Mouse (Mus musculus): ENCODE measurements around the gene Cep112. TPM values are rescaled to one million over a fixed set of nuclear protein-coding genes. Genes with fewer than 3 reads are reported as not detected.

Cep112 gene
- polyA plus RNA-seq, 1 experiment = 2.5 TPM

DNA sequence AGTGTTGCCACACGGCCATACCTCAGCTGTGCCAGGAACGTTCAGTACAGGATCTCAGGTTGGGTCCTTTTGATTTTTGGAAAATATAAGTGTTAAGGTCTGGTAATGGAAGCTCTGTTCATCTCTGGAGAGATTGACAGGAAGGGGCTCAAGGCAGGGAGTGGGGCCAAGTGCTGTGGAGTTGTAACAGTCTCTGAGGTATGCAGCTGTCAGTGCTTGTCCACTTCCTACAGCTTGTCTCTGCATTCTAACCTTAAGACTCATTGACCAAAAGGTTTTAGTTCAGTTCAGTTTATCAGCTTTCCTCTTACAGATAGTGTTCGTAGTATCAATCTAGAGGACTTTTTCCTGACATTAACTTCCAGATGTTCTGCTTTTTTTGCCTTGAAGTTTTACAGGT lies 384.6 kb downstream of the Cep112 start:
- Histone ChIP-seq H3K4me3 (ENCODE audit: insufficient read depth, low read length) (no peak overlapping the region), H3K4me1 (ENCODE audit: control insufficient read depth, insufficient read depth, low read length) (no peaks in the 10 kb centered on the region), H3K27ac (ENCODE audit: insufficient read depth, low read length) (no peak overlapping the region)
- TF ChIP-seq CTCF (IDR thresholded peaks at IDR 0.05; ENCODE audit: extremely low read depth, insufficient read depth, low read length) (no peak), POLR2A (IDR thresholded peaks at IDR 0.05; ENCODE audit: extremely low read depth, insufficient read depth, low read length) (no peak)

DNA sequence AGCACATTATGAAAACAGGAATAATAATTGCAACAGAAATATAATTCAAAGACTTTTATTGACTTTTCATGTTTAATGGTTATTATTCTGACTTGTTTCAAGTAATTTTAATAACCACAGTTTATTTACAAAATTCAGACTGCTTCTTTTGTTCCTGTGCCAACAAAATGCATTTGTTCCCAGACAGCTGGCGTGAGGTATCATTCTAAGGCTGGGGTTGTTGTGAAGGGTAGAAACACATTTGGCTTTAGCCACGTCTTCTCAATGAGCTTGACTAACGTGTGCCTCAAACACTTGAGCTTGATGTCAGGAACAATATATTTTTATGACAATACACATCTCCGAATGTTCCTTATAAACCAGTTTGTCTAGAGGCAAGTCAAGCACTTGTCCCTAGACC lies 396.8 kb downstream of the Cep112 start:
- H3K4me3 ChIP-seq (ENCODE audit: insufficient read depth, low read length) = no peak overlapping the region
- H3K27ac ChIP-seq (ENCODE audit: insufficient read depth, low read length) = 0 out of 2 replicates have a peak overlapping the region, but pooled peaks have one; percentile 45
- H3K4me1 ChIP-seq (ENCODE audit: control insufficient read depth, insufficient read depth, low read length) = no peaks in the 10 kb centered on the region
- TF ChIP-seq CTCF (IDR thresholded peaks at IDR 0.05; ENCODE audit: extremely low read depth, insufficient read depth, low read length) (no peak), POLR2A (IDR thresholded peaks at IDR 0.05; ENCODE audit: extremely low read depth, insufficient read depth, low read length) (no peak)

DNA sequence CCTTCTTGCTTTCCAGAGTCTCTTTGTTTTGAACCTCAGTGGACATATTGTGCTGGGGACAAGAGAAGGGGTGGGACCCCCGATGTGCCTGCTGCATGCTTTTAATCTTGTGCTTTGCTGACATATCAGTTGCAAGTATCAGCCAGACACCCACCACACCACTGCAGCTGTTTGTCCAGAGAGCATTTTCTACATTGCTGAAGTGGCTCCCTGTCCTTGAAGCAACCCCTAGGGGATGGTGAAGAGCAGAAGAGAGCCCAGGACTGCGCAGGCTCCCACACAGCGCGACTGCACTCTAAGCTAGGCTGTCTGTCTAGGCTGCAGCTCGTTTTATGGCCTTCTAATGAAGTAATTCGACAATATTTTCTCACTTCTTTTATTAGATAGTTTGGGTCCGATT lies 397.3 kb downstream of the Cep112 start:
- TF ChIP-seq POLR2A (IDR thresholded peaks at IDR 0.05; ENCODE audit: extremely low read depth, insufficient read depth, low read length) (no peak), CTCF (IDR thresholded peaks at IDR 0.05; ENCODE audit: extremely low read depth, insufficient read depth, low read length) (no peak)
- no peak overlapping the region for H3K4me3 ChIP-seq (ENCODE audit: insufficient read depth, low read length)
- no peaks in the 10 kb centered on the region for H3K4me1 ChIP-seq (ENCODE audit: control insufficient read depth, insufficient read depth, low read length)
- 0 out of 2 replicates have a peak overlapping the region, but pooled peaks have one; percentile 45 for H3K27ac ChIP-seq (ENCODE audit: insufficient read depth, low read length)

DNA sequence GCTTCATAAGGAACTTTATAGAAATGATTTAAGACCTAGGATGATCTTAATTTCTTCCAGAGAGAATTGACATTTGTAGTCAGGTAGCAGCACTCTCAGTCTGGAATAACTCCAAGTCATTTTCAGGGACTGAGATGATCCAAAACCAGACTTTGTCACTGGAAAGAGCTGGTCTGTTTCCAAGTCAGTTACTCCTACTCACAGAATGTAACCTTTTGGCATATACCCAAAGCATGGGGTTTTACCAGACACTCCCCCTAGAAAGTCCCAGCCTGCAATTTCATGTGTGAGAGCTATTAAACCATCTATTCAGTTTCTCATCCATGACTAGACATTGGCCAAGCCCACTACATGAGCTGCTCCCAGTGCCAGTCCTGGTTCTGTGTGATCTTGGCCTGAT lies 402.3 kb downstream of the Cep112 start:
- H3K27ac ChIP-seq (ENCODE audit: insufficient read depth, low read length) = no peak overlapping the region
- no peaks in the 10 kb centered on the region for H3K4me1 ChIP-seq (ENCODE audit: control insufficient read depth, insufficient read depth, low read length)
- TF ChIP-seq CTCF (IDR thresholded peaks at IDR 0.05; ENCODE audit: extremely low read depth, insufficient read depth, low read length) = no peak
- no peak for TF ChIP-seq POLR2A (IDR thresholded peaks at IDR 0.05; ENCODE audit: extremely low read depth, insufficient read depth, low read length)
- H3K4me3 ChIP-seq (ENCODE audit: insufficient read depth, low read length) = no peak overlapping the region

DNA sequence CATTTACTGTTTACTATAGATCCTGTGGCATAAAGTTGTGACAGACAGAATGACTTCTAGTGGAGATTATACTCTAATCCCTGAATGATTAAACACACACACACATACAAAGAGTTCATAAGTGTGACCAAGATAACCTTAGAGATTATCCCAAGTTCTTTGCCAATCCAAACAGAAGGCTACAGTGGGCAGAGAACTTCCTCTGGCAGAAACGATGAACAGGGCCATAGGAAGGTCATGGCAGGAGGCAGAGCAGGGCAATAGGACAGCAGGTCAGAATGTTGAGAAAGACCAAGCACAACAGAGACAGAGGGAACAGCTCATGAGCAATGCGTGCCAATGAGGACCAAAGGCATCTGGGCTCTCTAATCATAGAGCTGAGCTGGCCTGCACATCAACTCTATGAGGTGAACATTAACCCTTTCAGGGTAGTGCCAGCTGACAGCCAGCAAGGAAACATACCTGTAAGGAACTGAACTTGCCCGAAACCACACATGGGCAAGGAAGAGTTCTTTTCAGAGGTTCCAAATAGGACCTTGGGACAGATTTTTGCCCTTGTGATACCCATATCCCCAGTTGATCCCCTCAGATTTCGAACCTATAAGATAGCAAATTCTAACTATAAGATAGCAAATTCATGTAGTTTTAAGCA lies 403.5 kb downstream of the Cep112 start:
- no peak overlapping the region for H3K4me3 ChIP-seq (ENCODE audit: insufficient read depth, low read length)
- TF ChIP-seq POLR2A (IDR thresholded peaks at IDR 0.05; ENCODE audit: extremely low read depth, insufficient read depth, low read length) = no peak
- TF ChIP-seq CTCF (IDR thresholded peaks at IDR 0.05; ENCODE audit: extremely low read depth, insufficient read depth, low read length) = no peak
- no peak overlapping the region for H3K27ac ChIP-seq (ENCODE audit: insufficient read depth, low read length)
- no peaks in the 10 kb centered on the region for H3K4me1 ChIP-seq (ENCODE audit: control insufficient read depth, insufficient read depth, low read length)

DNA sequence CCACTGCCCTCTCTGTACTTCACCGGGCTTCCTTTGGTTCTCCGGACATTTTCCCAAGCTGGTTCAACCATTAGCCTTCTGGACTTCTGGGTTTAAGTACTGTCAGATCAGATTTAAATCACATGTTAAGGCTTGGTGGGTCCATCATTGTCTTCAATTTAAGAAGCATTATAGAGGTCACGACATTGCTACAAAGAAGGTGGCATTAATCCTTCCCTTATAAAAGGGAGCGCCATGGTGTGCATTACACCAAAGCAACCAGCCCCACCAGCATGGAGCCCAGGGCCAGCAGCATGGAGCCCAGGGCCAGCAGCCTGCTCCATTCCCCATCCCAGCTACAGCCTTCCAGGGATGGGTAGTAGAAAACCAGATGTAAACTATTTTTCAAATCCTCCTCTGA lies 411.7 kb downstream of the Cep112 start:
- H3K27ac ChIP-seq (ENCODE audit: insufficient read depth, low read length) = no peak overlapping the region
- no peaks in the 10 kb centered on the region for H3K4me1 ChIP-seq (ENCODE audit: control insufficient read depth, insufficient read depth, low read length)
- no peak overlapping the region for H3K4me3 ChIP-seq (ENCODE audit: insufficient read depth, low read length)
- TF ChIP-seq POLR2A (IDR thresholded peaks at IDR 0.05; ENCODE audit: extremely low read depth, insufficient read depth, low read length) (no peak), CTCF (IDR thresholded peaks at IDR 0.05; ENCODE audit: extremely low read depth, insufficient read depth, low read length) (no peak)

DNA sequence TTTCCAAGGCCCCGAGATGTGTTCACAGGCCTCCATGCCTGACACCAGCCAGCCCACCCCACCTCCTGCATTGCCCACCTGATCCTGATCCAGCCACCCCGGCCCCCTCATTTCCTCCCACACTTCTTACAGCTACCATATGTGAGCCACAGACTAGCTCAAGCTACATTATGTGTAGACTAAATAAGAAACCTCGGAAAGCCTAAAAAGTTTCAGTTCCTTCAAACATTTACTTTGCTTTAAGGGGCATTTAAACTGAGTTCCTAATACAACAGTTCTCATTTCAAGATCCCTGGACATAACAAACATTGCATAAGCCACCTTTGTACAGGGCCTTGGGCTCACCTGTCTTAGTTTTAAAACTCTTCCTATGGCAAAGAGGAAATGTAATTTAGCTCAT lies 415.2 kb downstream of the Cep112 start:
- TF ChIP-seq POLR2A (IDR thresholded peaks at IDR 0.05; ENCODE audit: extremely low read depth, insufficient read depth, low read length) (no peak), CTCF (IDR thresholded peaks at IDR 0.05; ENCODE audit: extremely low read depth, insufficient read depth, low read length) (no peak)
- no peak overlapping the region for H3K27ac ChIP-seq (ENCODE audit: insufficient read depth, low read length)
- no peaks in the 10 kb centered on the region for H3K4me1 ChIP-seq (ENCODE audit: control insufficient read depth, insufficient read depth, low read length)
- H3K4me3 ChIP-seq (ENCODE audit: insufficient read depth, low read length) = no peak overlapping the region

DNA sequence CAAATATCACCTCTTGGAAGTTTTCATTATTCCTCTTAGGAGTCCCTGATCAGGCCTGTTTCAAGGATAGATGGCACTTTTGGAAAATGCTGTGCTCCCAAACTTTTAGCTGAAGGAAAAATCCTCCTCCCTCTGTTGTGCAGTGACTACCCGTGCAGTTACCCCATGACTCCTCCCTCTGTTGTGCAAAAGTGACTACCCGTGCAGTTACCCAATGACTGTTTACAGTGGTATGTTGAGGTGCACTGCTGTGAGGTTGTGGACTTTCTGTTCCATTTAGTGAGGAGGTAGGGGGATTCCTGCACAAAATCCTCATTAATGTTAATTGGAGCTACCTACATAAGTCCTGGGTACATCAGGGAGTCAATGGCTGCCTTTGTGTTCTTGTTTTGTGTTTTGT lies 417.8 kb downstream of the Cep112 start:
- Histone ChIP-seq H3K4me3 (ENCODE audit: insufficient read depth, low read length) (no peak overlapping the region), H3K4me1 (ENCODE audit: control insufficient read depth, insufficient read depth, low read length) (no peaks in the 10 kb centered on the region)
- no peak for TF ChIP-seq POLR2A (IDR thresholded peaks at IDR 0.05; ENCODE audit: extremely low read depth, insufficient read depth, low read length)
- no peak for TF ChIP-seq CTCF (IDR thresholded peaks at IDR 0.05; ENCODE audit: extremely low read depth, insufficient read depth, low read length)

DNA sequence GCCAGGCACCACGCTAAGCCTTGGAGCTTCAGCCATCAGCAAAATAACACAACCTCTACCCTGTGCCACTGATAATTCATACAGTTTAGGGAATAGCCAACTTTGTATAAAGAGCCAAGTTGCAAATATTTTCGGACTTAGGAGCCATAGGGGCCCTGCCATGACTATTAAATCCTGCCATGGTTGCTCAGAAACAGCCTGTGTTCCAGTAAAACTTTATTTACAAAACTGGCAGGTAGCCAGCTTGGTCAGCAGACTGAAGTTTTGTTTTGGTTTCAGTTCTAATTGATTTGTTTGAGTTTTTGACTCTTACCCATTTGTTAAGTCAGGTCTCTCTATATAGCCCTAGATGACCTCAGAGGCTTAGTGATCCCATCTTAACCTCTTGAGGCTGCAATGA lies 421.0 kb downstream of the Cep112 start:
- H3K4me3 ChIP-seq (ENCODE audit: insufficient read depth, low read length) = no peak overlapping the region
- H3K4me1 ChIP-seq (ENCODE audit: control insufficient read depth, insufficient read depth, low read length) = no peaks in the 10 kb centered on the region
- TF ChIP-seq CTCF (IDR thresholded peaks at IDR 0.05; ENCODE audit: extremely low read depth, insufficient read depth, low read length) = no peak
- no peak for TF ChIP-seq POLR2A (IDR thresholded peaks at IDR 0.05; ENCODE audit: extremely low read depth, insufficient read depth, low read length)
- no peak overlapping the region for H3K27ac ChIP-seq (ENCODE audit: insufficient read depth, low read length)

More for the DNA sequence above, 417.8 kb downstream of the Cep112 start:
- H3K27ac ChIP-seq (ENCODE audit: insufficient read depth, low read length) = no peak overlapping the region

DNA sequence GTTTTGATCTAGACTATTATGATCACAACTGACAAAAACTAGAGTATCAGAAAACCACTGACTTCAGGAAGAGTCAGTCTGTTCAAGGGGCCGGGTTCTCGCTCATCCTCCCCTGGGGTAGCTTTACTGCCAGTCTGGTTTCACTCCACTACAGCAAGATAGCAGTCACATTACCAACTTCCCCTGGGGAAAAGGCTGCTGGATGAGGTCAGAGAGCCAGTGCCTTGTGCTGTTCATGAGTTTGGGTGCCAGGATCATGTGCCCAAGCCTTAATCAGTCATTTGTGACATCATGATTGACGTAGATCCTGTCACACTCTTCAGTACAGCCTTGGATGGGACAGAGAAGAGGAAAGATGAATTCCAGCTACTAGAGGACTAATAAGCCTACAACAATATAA lies 421.5 kb downstream of the Cep112 start:
- no peak overlapping the region for H3K4me3 ChIP-seq (ENCODE audit: insufficient read depth, low read length)
- no peaks in the 10 kb centered on the region for H3K4me1 ChIP-seq (ENCODE audit: control insufficient read depth, insufficient read depth, low read length)
- TF ChIP-seq POLR2A (IDR thresholded peaks at IDR 0.05; ENCODE audit: extremely low read depth, insufficient read depth, low read length) = no peak
- TF ChIP-seq CTCF (IDR thresholded peaks at IDR 0.05; ENCODE audit: extremely low read depth, insufficient read depth, low read length) = no peak
- no peak overlapping the region for H3K27ac ChIP-seq (ENCODE audit: insufficient read depth, low read length)
